In genomic region chr16:52148041-52148440, GRCm38 (mm10) we compare ENCODE assay signal across 23 mouse cellular contexts.
DNase-seq lines count a peak whose midpoint lies in the region; ATAC-seq lines count a peak whose summit lies in the region.
"Had no signal": no experiment of that assay in that cellular context is flagged by ENCODE, and none has a peak within 500 bp of the region (broad histone marks: within the 10 kb centered on the region; RNA-seq: fewer than 3 reads in every experiment).

No protein-coding gene starts in this region.

- no peak overlapping the region for H3K4me3 ChIP-seq in hindbrain, embryonic 13.5 days
- no peak overlapping the region for H3K4me3 ChIP-seq in hindbrain, embryonic 12.5 days
- no peak overlapping the region for H3K4me3 ChIP-seq in limb, embryonic 15.5 days
- no peak overlapping the region for H3K4me3 ChIP-seq in limb, embryonic 10.5 days
- H3K4me3 ChIP-seq: embryonic facial prominence, embryonic 12.5 days; embryonic facial prominence, embryonic 15.5 days; forebrain, embryonic 15.5 days; heart, adult 2 months; heart, embryonic 10.5 days; heart, embryonic 13.5 days had no signal

- H3K36me3 ChIP-seq in hindbrain, embryonic 13.5 days: peaks cover 29% of the 10 kb centered on the region
- peaks cover 17% of the 10 kb centered on the region; the same call in 1 of the 2 replicates for H3K36me3 ChIP-seq in hindbrain, embryonic 12.5 days
- H3K36me3 ChIP-seq in limb, embryonic 15.5 days: peaks cover 28% of the 10 kb centered on the region
- peaks cover 54% of the 10 kb centered on the region for H3K36me3 ChIP-seq in limb, embryonic 10.5 days

- no peaks in the 10 kb centered on the region for H3K27me3 ChIP-seq in hindbrain, embryonic 13.5 days
- no peaks in the 10 kb centered on the region for H3K27me3 ChIP-seq in hindbrain, embryonic 12.5 days
- H3K27me3 ChIP-seq in limb, embryonic 15.5 days: no peaks in the 10 kb centered on the region
- H3K27me3 ChIP-seq in limb, embryonic 10.5 days (ENCODE audit: low read depth, poor library complexity, severe bottlenecking): no peaks in the 10 kb centered on the region
- H3K27me3 ChIP-seq: embryonic facial prominence, embryonic 12.5 days; embryonic facial prominence, embryonic 15.5 days; forebrain, embryonic 15.5 days; heart, embryonic 13.5 days had no signal

- no peaks in the 10 kb centered on the region for H3K9me3 ChIP-seq in hindbrain, embryonic 13.5 days
- H3K9me3 ChIP-seq in hindbrain, embryonic 12.5 days (replicated peaks): no peaks in the 10 kb centered on the region
- H3K9me3 ChIP-seq in limb, embryonic 15.5 days: no peaks in the 10 kb centered on the region
- no peaks in the 10 kb centered on the region for H3K9me3 ChIP-seq in limb, embryonic 10.5 days (replicated peaks)
- H3K9me3 ChIP-seq: embryonic facial prominence, embryonic 12.5 days; embryonic facial prominence, embryonic 15.5 days; forebrain, embryonic 15.5 days; heart, embryonic 10.5 days; heart, embryonic 13.5 days had no signal

- peaks cover 11% of the 10 kb centered on the region for H3K4me1 ChIP-seq in hindbrain, embryonic 13.5 days (replicated peaks)
- H3K4me1 ChIP-seq in hindbrain, embryonic 12.5 days: no peaks in the 10 kb centered on the region
- peaks cover 4% of the 10 kb centered on the region for H3K4me1 ChIP-seq in limb, embryonic 15.5 days
- peaks cover 22% of the 10 kb centered on the region for H3K4me1 ChIP-seq in limb, embryonic 10.5 days
- H3K4me1 ChIP-seq: embryonic facial prominence, embryonic 12.5 days; embryonic facial prominence, embryonic 15.5 days; heart, embryonic 10.5 days; heart, embryonic 13.5 days had no signal

- DNase-seq in limb, embryonic 10.5 days (ENCODE audit: low spot score): no peak
- peak; percentile 56 for DNase-seq in A20 (ENCODE audit: low read depth, low spot score)
- DNase-seq in right cerebral cortex, postnatal 14 days: no peak
- DNase-seq: adrenal gland, adult 2 months; adrenal gland, postnatal 14 days; cerebellum, adult 11 months; cerebellum, adult 2 months; cerebellum, adult 9-11 months; cerebellum, postnatal 25 days; gastrocnemius, postnatal 10 days; gastrocnemius, postnatal 36 days; heart, adult 2 months; heart, postnatal 14 days; heart, postnatal 4 days had no signal

- H3K4me2 ChIP-seq in hindbrain, embryonic 13.5 days: no peak overlapping the region
- no peak overlapping the region for H3K4me2 ChIP-seq in hindbrain, embryonic 12.5 days (replicated peaks)
- H3K4me2 ChIP-seq in limb, embryonic 15.5 days: no peak overlapping the region
- H3K4me2 ChIP-seq: embryonic facial prominence, embryonic 12.5 days; embryonic facial prominence, embryonic 15.5 days; forebrain, embryonic 15.5 days; heart, embryonic 13.5 days had no signal

- ATAC-seq in hindbrain, embryonic 13.5 days (ENCODE audit: low FRiP score): 0 out of 2 replicates have a peak, but pooled peaks have one; percentile 10
- ATAC-seq in hindbrain, embryonic 12.5 days (ENCODE audit: low FRiP score): no peak
- ATAC-seq in limb, embryonic 15.5 days (ENCODE audit: insufficient number of reproducible peaks, low FRiP score, low TSS enrichment, low read depth): no peak
- ATAC-seq: hindbrain, embryonic 16.5 days had no signal

- WGBS in hindbrain, embryonic 13.5 days: 95% methylated on average over 6 of the region's 6 CpGs
- WGBS in hindbrain, embryonic 12.5 days: 92% methylated on average over 6 of the region's 6 CpGs
- WGBS in limb, embryonic 15.5 days: 61% methylated on average over 6 of the region's 6 CpGs
- WGBS in limb, embryonic 10.5 days: 56% methylated on average over 6 of the region's 6 CpGs

- no peak overlapping the region for H3K27ac ChIP-seq in hindbrain, embryonic 13.5 days
- no peak overlapping the region for H3K27ac ChIP-seq in hindbrain, embryonic 12.5 days
- peak overlapping the region; percentile 29; the same call in 1 of the 2 replicates for H3K27ac ChIP-seq in limb, embryonic 15.5 days
- H3K27ac ChIP-seq in limb, embryonic 10.5 days: no peak overlapping the region
- H3K27ac ChIP-seq: embryonic facial prominence, embryonic 12.5 days; embryonic facial prominence, embryonic 15.5 days; forebrain, embryonic 15.5 days; heart, adult 2 months; heart, embryonic 10.5 days; heart, embryonic 13.5 days had no signal

- H3K9ac ChIP-seq in hindbrain, embryonic 13.5 days: no peak overlapping the region
- H3K9ac ChIP-seq in hindbrain, embryonic 12.5 days: no peak overlapping the region
- no peak overlapping the region for H3K9ac ChIP-seq in limb, embryonic 15.5 days
- H3K9ac ChIP-seq: embryonic facial prominence, embryonic 12.5 days; embryonic facial prominence, embryonic 15.5 days; forebrain, embryonic 15.5 days; heart, embryonic 13.5 days had no signal
